Mouse (Mus musculus) forelimb bud, embryonic 11.5 days (tissue): ENCODE results near the gene Itih2.

Experiments used
- DNase-seq: peaks from one replicate; pipeline ENCODE4 v3.0.0-alpha.2; 2012; ENCODE audit warnings: low read depth, low spot score

The Itih2 gene

GRCm38 (mm10) chr2:10118751-10119150, 12.4 kb downstream of the Itih2 start:
- no peak for DNase-seq

GRCm38 (mm10) chr2:10108535-10109189, 22.5 kb downstream of the Itih2 start:
- no peak for DNase-seq

GRCm38 (mm10) chr2:10101180-10101579, 30.0 kb downstream of the Itih2 start:
- DNase-seq = peak; percentile 31

- DNase-seq = no peak
Observed at GRCm38 (mm10) chr2:10100471-10100870, 30.7 kb downstream of the Itih2 start.

- DNase-seq = peak; percentile 60
Observed at GRCm38 (mm10) chr2:10098598-10099215, 32.5 kb downstream of the Itih2 start.

- DNase-seq = no peak
Observed at GRCm38 (mm10) chr2:10094327-10095100, 36.7 kb downstream of the Itih2 start.

GRCm38 (mm10) chr2:10087256-10087850, 43.8 kb downstream of the Itih2 start:
- no peak for DNase-seq

- DNase-seq = no peak
Observed at GRCm38 (mm10) chr2:10082737-10083136, 48.5 kb downstream of the Itih2 start.

- no peak for DNase-seq
Observed at GRCm38 (mm10) chr2:10081453-10082080, 49.6 kb downstream of the Itih2 start.

GRCm38 (mm10) chr2:10080310-10081010, 50.7 kb downstream of the Itih2 start, which contains the start of the genes Atp5c1 and Kin:
Atp5c1 (minus strand) TSS chr2:10080510.
Kin (plus strand) TSS chr2:10080593.
- DNase-seq = peak; percentile 97

GRCm38 (mm10) chr2:10079745-10080309, 51.4 kb downstream of the Itih2 start:
- no peak for DNase-seq

- DNase-seq = no peak
Observed at GRCm38 (mm10) chr2:10076675-10077074, 54.5 kb downstream of the Itih2 start.

- DNase-seq = no peak
Observed at GRCm38 (mm10) chr2:10074470-10074869, 56.7 kb downstream of the Itih2 start.

- DNase-seq = no peak
Observed at GRCm38 (mm10) chr2:10071751-10072150, 59.4 kb downstream of the Itih2 start.

- no peak for DNase-seq
Observed at GRCm38 (mm10) chr2:10058836-10059235, 72.4 kb downstream of the Itih2 start.

GRCm38 (mm10) chr2:10051996-10052395, 79.2 kb downstream of the Itih2 start:
- no peak for DNase-seq

GRCm38 (mm10) chr2:10050878-10051277, 80.3 kb downstream of the Itih2 start:
- no peak for DNase-seq

- no peak for DNase-seq
Observed at GRCm38 (mm10) chr2:10049456-10049855, 81.7 kb downstream of the Itih2 start.

GRCm38 (mm10) chr2:10048461-10048860, 82.7 kb downstream of the Itih2 start, which contains the start of gene Taf3:
Taf3 (minus strand) TSS chr2:10048596.
- peak; percentile 88 for DNase-seq

- peak; percentile 30 for DNase-seq
Observed at GRCm38 (mm10) chr2:10047758-10048436, 83.3 kb downstream of the Itih2 start.
